Mouse (Mus musculus) intestine, postnatal 0 days (tissue): ENCODE measurements around the gene Mrpl14. TPM values are rescaled to one million over a fixed set of nuclear protein-coding genes. Genes with fewer than 3 reads are reported as not detected.

ENCODE experiments used
- ATAC-seq: fragments of 200-750 bp; cut with Nextera tagmentation; 2 replicates; pipeline ENCODE4 v1.8.0; 2017; ENCODE audit warnings: mild to moderate bottlenecking, moderate TSS enrichment, moderate library complexity
- H3K27ac ChIP-seq: fragments of 300-500 bp; sonication (generic); 2 replicates; pipeline ENCODE4 v1.5.1; 2014; ENCODE audit warnings: mild to moderate bottlenecking, low read depth, low read length, moderate library complexity
- H3K27me3 ChIP-seq: fragments of 300-500 bp; sonication (generic); replicated peaks from 2 replicates; pipeline ENCODE4 v1.6.1; 2014; ENCODE audit warnings: low read length, mixed read lengths; ENCODE audit not compliant: control insufficient read depth, insufficient read depth
- H3K36me3 ChIP-seq: fragments of 300-500 bp; sonication (generic); 2 replicates; pipeline ENCODE4 v1.6.1; 2014; ENCODE audit warnings: mild to moderate bottlenecking, moderate library complexity; ENCODE audit not compliant: control insufficient read depth, insufficient read depth
- H3K4me1 ChIP-seq: fragments of 300-500 bp; sonication (generic); replicated peaks from 2 replicates; pipeline ENCODE4 v1.6.1; 2014; ENCODE audit warnings: antibody characterized with exemption, low read length, mixed read lengths; ENCODE audit not compliant: control insufficient read depth, insufficient read depth
- H3K4me2 ChIP-seq: fragments of 300-500 bp; sonication (generic); replicated peaks from 2 replicates; pipeline ENCODE4 v1.6.1; 2014; ENCODE audit warnings: low read depth, mild to moderate bottlenecking, moderate library complexity
- H3K4me3 ChIP-seq: fragments of 300-500 bp; sonication (generic); 2 replicates; pipeline ENCODE4 v1.5.1; 2014; ENCODE audit warnings: low read depth, low read length
- H3K9ac ChIP-seq: fragments of 300-500 bp; sonication (generic); 2 replicates; pipeline ENCODE4 v1.6.1; 2014; ENCODE audit warnings: mild to moderate bottlenecking, low read depth, low read length
- H3K9me3 ChIP-seq: fragments of 300-500 bp; sonication (generic); 2 replicates; pipeline ENCODE4 v1.6.1; 2016; ENCODE audit warnings: mixed run types; ENCODE audit not compliant: control insufficient read depth
- CTCF ChIP-seq: sonication (generic); IDR thresholded peaks from 2 replicates; pipeline ENCODE4 v1.5.1; 2016; ENCODE audit warnings: low read depth, mild to moderate bottlenecking, control low read depth, antibody characterized with exemption, moderate library complexity
- WGBS: fragments of 180-500 bp; shearing (Covaris S2); extraction: QIAGEN DNeasy Blood & Tissue Kit; methylation state at CpG from one replicate; pipeline ENCODE4 v1.1.7; 2014; 5-methylcytosine and 5-hydroxymethylcytosine counted together
- polyA plus RNA-seq: library from polyadenylated mRNA; unstranded; fragments of >200 nt; fragmentation: Nextera tagmentation; extraction: Ambion mirVana; gene quantifications from 2 replicates; pipeline ENCODE4 v1.2.1, GENCODE M21; 2015

The Mrpl14 gene
- polyA plus RNA-seq, 1 experiment from 2014 or later = 127 TPM

GRCm38 (mm10) chr17:45707376-45707775 is 21.3 kb downstream of the Mrpl14 start:
- no peak overlapping the region for H3K4me2 ChIP-seq
- no peak for ATAC-seq
- no peaks in the 10 kb centered on the region for H3K4me1 ChIP-seq

GRCm38 (mm10) chr17:45708179-45708578 is 22.1 kb downstream of the Mrpl14 start:
- no peak for TF ChIP-seq CTCF
- no peaks in the 10 kb centered on the region for H3K9me3 ChIP-seq

More at GRCm38 (mm10) chr17:45707376-45707775, 21.3 kb downstream of the Mrpl14 start:
- no peak overlapping the region for H3K9ac ChIP-seq
- 34% methylated on average over 3 of the region's 3 CpGs for WGBS
- no peaks in the 10 kb centered on the region for H3K27me3 ChIP-seq
- no peak overlapping the region for H3K27ac ChIP-seq
- H3K4me3 ChIP-seq = no peak overlapping the region
- peak; percentile 43 for TF ChIP-seq CTCF
- H3K9me3 ChIP-seq = no peaks in the 10 kb centered on the region
- H3K36me3 ChIP-seq = no peaks in the 10 kb centered on the region

GRCm38 (mm10) chr17:45709829-45710228 is 23.7 kb downstream of the Mrpl14 start:
- no peak for ATAC-seq
- Histone ChIP-seq H3K4me2 (no peak overlapping the region), H3K9ac (no peak overlapping the region), H3K4me1 (no peaks in the 10 kb centered on the region), H3K27me3 (no peaks in the 10 kb centered on the region), H3K4me3 (no peak overlapping the region), H3K9me3 (no peaks in the 10 kb centered on the region), H3K27ac (no peak overlapping the region), H3K36me3 (no peaks in the 10 kb centered on the region)
- no peak for TF ChIP-seq CTCF
- 44% methylated on average over 3 of the region's 3 CpGs for WGBS

More at GRCm38 (mm10) chr17:45708179-45708578, 22.1 kb downstream of the Mrpl14 start:
- no peaks in the 10 kb centered on the region for H3K27me3 ChIP-seq
- no peaks in the 10 kb centered on the region for H3K4me1 ChIP-seq
- 80% methylated on average over 8 of the region's 8 CpGs for WGBS
- no peak overlapping the region for H3K4me3 ChIP-seq
- no peak overlapping the region for H3K27ac ChIP-seq
- ATAC-seq = no peak
- no peaks in the 10 kb centered on the region for H3K36me3 ChIP-seq
- no peak overlapping the region for H3K4me2 ChIP-seq
- H3K9ac ChIP-seq = no peak overlapping the region

- no peak for ATAC-seq
- WGBS = 73% methylated on average over 8 of the region's 8 CpGs
- H3K4me3 ChIP-seq = no peak overlapping the region
These were observed 24.3 kb downstream of the Mrpl14 start for GRCm38 (mm10) chr17:45710407-45710806.

GRCm38 (mm10) chr17:45711525-45711924 is 25.4 kb downstream of the Mrpl14 start:
- Histone ChIP-seq H3K27me3 (no peaks in the 10 kb centered on the region), H3K4me3 (no peak overlapping the region), H3K4me2 (no peak overlapping the region), H3K4me1 (no peaks in the 10 kb centered on the region), H3K36me3 (no peaks in the 10 kb centered on the region), H3K9ac (no peak overlapping the region), H3K9me3 (no peaks in the 10 kb centered on the region), H3K27ac (no peak overlapping the region)
- 36% methylated on average over 3 of the region's 3 CpGs for WGBS
- no peak for ATAC-seq
- no peak for TF ChIP-seq CTCF

More at GRCm38 (mm10) chr17:45710407-45710806, 24.3 kb downstream of the Mrpl14 start:
- H3K9me3 ChIP-seq = no peaks in the 10 kb centered on the region
- TF ChIP-seq CTCF = no peak
- H3K27me3 ChIP-seq = no peaks in the 10 kb centered on the region
- no peaks in the 10 kb centered on the region for H3K4me1 ChIP-seq
- no peak overlapping the region for H3K27ac ChIP-seq
- no peak overlapping the region for H3K9ac ChIP-seq
- H3K4me2 ChIP-seq = no peak overlapping the region
- H3K36me3 ChIP-seq = no peaks in the 10 kb centered on the region

GRCm38 (mm10) chr17:45718323-45718722 is 32.2 kb downstream of the Mrpl14 start:
- H3K36me3 ChIP-seq = no peaks in the 10 kb centered on the region
- no peak overlapping the region for H3K4me2 ChIP-seq
- no peaks in the 10 kb centered on the region for H3K9me3 ChIP-seq
- no peaks in the 10 kb centered on the region for H3K4me1 ChIP-seq
- H3K27me3 ChIP-seq = no peaks in the 10 kb centered on the region
- peak; percentile 90 for TF ChIP-seq CTCF
- no peak overlapping the region for H3K27ac ChIP-seq
- WGBS = 8% methylated on average over 10 of the region's 10 CpGs
- no peak overlapping the region for H3K4me3 ChIP-seq
- ATAC-seq = peak; percentile 49; the same call in 1 of the 2 replicates
- no peak overlapping the region for H3K9ac ChIP-seq
